Mouse (Mus musculus) spleen, adult 2 months (tissue): ENCODE measurements around the gene Mycbp2. TPM values are rescaled to one million over a fixed set of nuclear protein-coding genes. Genes with fewer than 3 reads are reported as not detected.

ENCODE experiments used
- DNase-seq, 2 experiments: peaks; one replicate each; pipeline versions ENCODE4 v3.0.0 to v3.0.0-alpha.2; 2012 to 2021; ENCODE audit warnings: low spot score in 2 of 2, low read depth in 1 of 2
- H3K27ac ChIP-seq: fragments of 200-500 bp; 2 replicates; pipeline ENCODE4 v1.5.1; 2012; ENCODE audit warnings: low read length, inconsistent platforms; ENCODE audit not compliant: insufficient read depth
- H3K27me3 ChIP-seq: fragments of 200-500 bp; 2 replicates; pipeline ENCODE4 v1.6.1; 2012; ENCODE audit warnings: mild to moderate bottlenecking, moderate library complexity, low read length, inconsistent platforms; ENCODE audit not compliant: control insufficient read depth, insufficient read depth
- H3K36me3 ChIP-seq: fragments of 200-500 bp; 2 replicates; pipeline ENCODE4 v1.6.1; 2012; ENCODE audit warnings: mild to moderate bottlenecking, low read length, inconsistent platforms; ENCODE audit not compliant: control insufficient read depth, insufficient read depth
- H3K4me1 ChIP-seq: fragments of 200-500 bp; 2 replicates; pipeline ENCODE4 v1.6.1; 2011; ENCODE audit warnings: inconsistent platforms; ENCODE audit not compliant: control insufficient read depth, insufficient read depth, insufficient read length
- H3K4me3 ChIP-seq: fragments of 200-500 bp; 2 replicates; pipeline ENCODE4 v1.5.1; 2011; ENCODE audit warnings: mild to moderate bottlenecking, inconsistent platforms; ENCODE audit not compliant: insufficient read depth, insufficient read length; ENCODE audit errors: extremely low read depth
- CTCF ChIP-seq: fragments of 200-500 bp; IDR thresholded peaks from 2 replicates; pipeline ENCODE4 v1.5.1; 2011; ENCODE audit warnings: mild to moderate bottlenecking, inconsistent platforms; ENCODE audit not compliant: insufficient read depth, insufficient read length, insufficient replicate concordance; ENCODE audit errors: extremely low read depth
- POLR2A ChIP-seq: fragments of 200-500 bp; IDR thresholded peaks from 2 replicates; pipeline ENCODE4 v1.6.1; 2011; ENCODE audit warnings: low read depth, low read length, inconsistent platforms
- WGBS: fragments of 180-500 bp; shearing (Covaris S2); methylation state at CpG from one replicate; pipeline ENCODE4 v1.1.7; 2018; 5-methylcytosine and 5-hydroxymethylcytosine counted together
- polyA plus RNA-seq: library from polyadenylated mRNA; depleted of rRNA; stranded (reverse); fragments of >200 nt; gene quantifications from 2 replicates; pipeline ENCODE4 v1.2.3, GENCODE M21; 2012

The Mycbp2 gene
- polyA plus RNA-seq, 1 experiment, result 32.9 TPM

GRCm38 (mm10) chr14:103375523-103375922 lies 28.9 kb upstream of the Mycbp2 start:
- TF ChIP-seq POLR2A (no peak), CTCF (no peak)
- Histone ChIP-seq H3K4me1 (no peaks in the 10 kb centered on the region; the same call in none of the 2 replicates), H3K4me3 (no peak overlapping the region), H3K27me3 (no peaks in the 10 kb centered on the region), H3K36me3 (no peaks in the 10 kb centered on the region), H3K27ac (no peak overlapping the region)
- no peak for DNase-seq
- 88% methylated on average over 1 of the region's 1 CpGs for WGBS

GRCm38 (mm10) chr14:103363199-103363598 lies 16.6 kb upstream of the Mycbp2 start:
- no peak overlapping the region for H3K27ac ChIP-seq
- WGBS, result 0% methylated on average over 2 of the region's 2 CpGs

GRCm38 (mm10) chr14:103356066-103356465 lies 9.5 kb upstream of the Mycbp2 start:
- no peak for DNase-seq
- Histone ChIP-seq H3K4me1 (no peaks in the 10 kb centered on the region), H3K4me3 (no peak overlapping the region), H3K36me3 (no peaks in the 10 kb centered on the region), H3K27ac (no peak overlapping the region), H3K27me3 (no peaks in the 10 kb centered on the region)
- 84% methylated on average over 3 of the region's 3 CpGs for WGBS
- TF ChIP-seq POLR2A, result no peak
- no peak for TF ChIP-seq CTCF

More at GRCm38 (mm10) chr14:103363199-103363598, 16.6 kb upstream of the Mycbp2 start:
- no peaks in the 10 kb centered on the region for H3K27me3 ChIP-seq
- DNase-seq, result no peak
- peaks cover 3% of the 10 kb centered on the region for H3K4me1 ChIP-seq
- TF ChIP-seq POLR2A (no peak), CTCF (no peak)
- H3K4me3 ChIP-seq, result no peak overlapping the region
- no peaks in the 10 kb centered on the region for H3K36me3 ChIP-seq

DNA sequence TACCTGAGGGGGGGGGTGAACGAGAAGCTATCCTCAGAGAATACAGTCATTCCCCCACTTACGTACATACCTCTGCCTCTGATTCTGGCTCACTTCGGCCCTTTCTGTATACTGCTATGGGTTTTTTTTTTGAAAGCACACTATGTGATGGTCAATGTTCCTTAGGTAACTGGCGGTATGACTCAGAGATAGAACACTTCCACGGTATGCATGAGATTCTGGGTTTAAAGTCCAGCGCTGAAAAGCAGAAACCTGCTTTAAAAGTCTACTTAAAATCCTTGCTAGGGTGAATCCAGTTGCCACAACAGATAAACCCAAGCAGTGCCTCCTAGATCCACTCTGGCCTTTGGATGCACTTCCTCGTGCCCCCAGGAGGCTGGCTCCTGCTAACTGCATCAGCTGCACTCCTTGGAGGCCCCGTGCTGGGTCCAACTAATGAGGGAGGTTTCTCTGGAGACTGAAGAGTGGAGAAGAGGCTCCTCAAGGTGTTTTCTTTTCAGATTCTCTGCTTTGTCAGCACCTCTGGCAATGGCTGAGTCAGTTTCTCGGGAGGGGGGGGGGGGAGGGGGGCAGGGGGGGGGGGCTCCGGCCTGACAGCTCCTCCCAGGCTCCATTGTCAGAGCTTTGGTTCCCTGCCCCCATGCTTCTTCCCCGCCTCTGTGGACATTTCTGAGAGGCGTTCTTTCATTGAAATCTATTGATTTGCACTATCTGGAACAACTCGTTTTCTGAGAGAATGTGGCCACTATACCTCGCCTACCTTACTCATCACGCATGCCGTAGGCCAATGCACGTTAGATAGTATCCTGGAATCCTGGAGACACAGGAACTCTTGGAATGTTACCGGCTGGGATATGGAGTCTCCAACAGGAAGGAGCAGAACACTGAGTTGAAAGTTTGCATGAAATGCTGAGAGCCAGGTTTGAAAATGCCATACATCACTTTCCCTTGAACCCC lies 8.1 kb upstream of the Mycbp2 start:
- WGBS, result 88% methylated on average over 17 of the region's 18 CpGs
- DNase-seq, result no peak
- Histone ChIP-seq H3K4me1 (no peaks in the 10 kb centered on the region), H3K27me3 (no peaks in the 10 kb centered on the region), H3K27ac (no peak overlapping the region), H3K4me3 (no peak overlapping the region), H3K36me3 (no peaks in the 10 kb centered on the region)
- no peak for TF ChIP-seq CTCF
- no peak for TF ChIP-seq POLR2A

GRCm38 (mm10) chr14:103345858-103346728 lies 521 bp downstream of the Mycbp2 start:
- WGBS, result under 1% methylated on average over 67 of the region's 83 CpGs
- H3K4me3 ChIP-seq, result peak overlapping the region; percentile 76
- peak in 1 of 2 experiments; percentile 61 for DNase-seq
- no peaks in the 10 kb centered on the region for H3K27me3 ChIP-seq
- H3K4me1 ChIP-seq, result peaks cover 2% of the 10 kb centered on the region
- H3K36me3 ChIP-seq, result no peaks in the 10 kb centered on the region
- TF ChIP-seq CTCF (0 out of 2 replicates have a peak, but pooled peaks have one; percentile 3), POLR2A (no peak)
- H3K27ac ChIP-seq, result peak overlapping the region; percentile 87

GRCm38 (mm10) chr14:103345486-103345857 lies 1.1 kb downstream of the Mycbp2 start:
- H3K36me3 ChIP-seq, result no peaks in the 10 kb centered on the region
- 3% methylated on average over 6 of the region's 6 CpGs for WGBS
- no peak for DNase-seq
- no peaks in the 10 kb centered on the region for H3K27me3 ChIP-seq
- no peak overlapping the region for H3K27ac ChIP-seq
- H3K4me3 ChIP-seq, result peak overlapping the region; percentile 76
- H3K4me1 ChIP-seq, result peaks cover 2% of the 10 kb centered on the region
- no peak for TF ChIP-seq POLR2A
- TF ChIP-seq CTCF, result no peak
